Mouse (Mus musculus) olfactory bulb, adult 2 months (tissue): ENCODE results near the gene Olfr203. TPM values are rescaled to one million over a fixed set of nuclear protein-coding genes. Genes with fewer than 3 reads are reported as not detected.
"Not testable (repeated sequence)": the region's sequence is repeated elsewhere in the genome, so short reads cannot be mapped to it uniquely, and the experiment has no call there.

ENCODE experiments used
- H3K27ac ChIP-seq: fragments of 200-500 bp; 2 replicates; pipeline ENCODE4 v1.5.1; 2012; ENCODE audit warnings: low read depth, low read length; ENCODE audit not compliant: insufficient read depth
- H3K4me1 ChIP-seq: fragments of 200-500 bp; 2 replicates; pipeline ENCODE4 v1.6.1; 2012; ENCODE audit warnings: low read length; ENCODE audit not compliant: control insufficient read depth, insufficient read depth
- H3K4me3 ChIP-seq: fragments of 200-500 bp; 2 replicates; pipeline ENCODE4 v1.5.1; 2012; ENCODE audit warnings: mild to moderate bottlenecking, low read depth, low read length, moderate library complexity; ENCODE audit not compliant: insufficient read depth
- CTCF ChIP-seq: fragments of 200-500 bp; IDR thresholded peaks from 2 replicates; pipeline ENCODE4 v1.5.1; 2012; ENCODE audit warnings: low read depth, mild to moderate bottlenecking, low read length, moderate library complexity; ENCODE audit not compliant: insufficient read depth
- POLR2A ChIP-seq: fragments of 200-500 bp; IDR thresholded peaks from 2 replicates; pipeline ENCODE4 v1.6.1; 2012; ENCODE audit warnings: mild to moderate bottlenecking, low read depth, low read length, moderate library complexity; ENCODE audit not compliant: insufficient read depth
- WGBS: fragments of 180-500 bp; shearing (Covaris S2); methylation state at CpG from one replicate; pipeline ENCODE4 v1.1.7; 2018; 5-methylcytosine and 5-hydroxymethylcytosine counted together
- polyA plus RNA-seq: library from polyadenylated mRNA; stranded (reverse); fragments of >200 nt; gene quantifications from 2 replicates; pipeline ENCODE4 v1.2.4, GENCODE M21; 2012; ENCODE audit warnings: low replicate concordance; ENCODE audit not compliant: missing spikeins, insufficient read depth, insufficient read length

The Olfr203 gene
- polyA plus RNA-seq: not detected in 2 replicates

DNA sequence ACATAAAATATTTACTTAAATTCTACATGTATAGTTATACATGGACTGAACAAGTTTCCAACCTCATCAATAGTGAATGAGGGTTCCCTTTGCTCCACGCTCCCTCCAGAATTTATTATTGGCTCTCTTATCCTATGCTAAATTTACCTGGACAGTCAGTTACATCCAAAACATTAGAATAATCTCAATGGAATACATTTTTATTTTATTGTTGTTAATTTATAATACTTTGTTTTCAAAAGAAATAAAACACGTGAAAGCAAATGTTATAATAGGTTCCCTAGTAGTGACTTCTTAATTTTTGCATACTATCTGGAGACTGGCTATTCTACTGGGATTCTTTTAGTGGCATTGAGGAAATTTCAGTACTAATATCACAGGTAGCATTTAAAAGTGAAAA lies at the start of gene Olfr203:
Olfr203 (plus strand) TSS at position 301 of the 400 bp plus-strand sequence.
- Histone ChIP-seq H3K4me3 (no peak within 1 kb of the TSS), H3K4me1 (no peaks in the 10 kb centered on the region), H3K27ac (no peak within 1 kb of the TSS)
- 88% methylated on average over 2 of the region's 2 CpGs for WGBS
- TF ChIP-seq POLR2A (no peak), CTCF (no peak)

- Histone ChIP-seq H3K27ac (no peak overlapping the region), H3K4me1 (no peaks in the 10 kb centered on the region), H3K4me3 (no peak overlapping the region)
- WGBS: 89% methylated on average over 17 of the region's 17 CpGs
- TF ChIP-seq CTCF (no peak), POLR2A (no peak)
These were observed 49.0 kb upstream of the Olfr203 start for GRCm38 (mm10) chr16:59249684-59250083.

DNA sequence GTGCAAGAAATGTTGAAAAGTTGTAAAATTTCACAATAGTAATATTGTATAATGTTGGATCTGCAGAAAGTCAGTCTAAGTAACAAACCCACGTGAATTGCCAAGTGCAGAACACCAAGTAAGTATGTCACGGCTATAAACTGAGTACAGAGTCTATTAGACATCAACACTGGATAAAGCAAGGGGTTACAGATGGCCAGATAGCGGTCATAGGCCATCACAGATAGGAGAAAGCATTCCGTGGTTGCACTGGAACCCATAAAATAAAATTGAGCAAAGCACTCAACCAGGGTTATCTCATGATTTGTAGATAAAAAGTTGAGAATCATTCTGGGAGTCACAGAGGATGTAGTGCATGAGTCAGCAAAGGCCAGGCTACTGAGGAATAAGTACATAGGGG lies 29.6 kb upstream of the Olfr203 start:
- 79% methylated on average over 4 of the region's 4 CpGs for WGBS
- not testable (repeated sequence) for H3K4me3 ChIP-seq, H3K27ac ChIP-seq, H3K4me1 ChIP-seq

GRCm38 (mm10) chr16:59272532-59272931 lies 26.1 kb upstream of the Olfr203 start, which contains the start of gene Olfr201:
Olfr201 (minus strand) TSS chr16:59272632.
- WGBS: 86% methylated on average over 4 of the region's 4 CpGs
- H3K4me3 ChIP-seq, H3K27ac ChIP-seq, H3K4me1 ChIP-seq: not testable (repeated sequence)

GRCm38 (mm10) chr16:59280542-59280941 lies 18.1 kb upstream of the Olfr203 start:
- Histone ChIP-seq H3K4me1 (no peaks in the 10 kb centered on the region), H3K4me3 (no peak overlapping the region), H3K27ac (no peak overlapping the region)
- TF ChIP-seq CTCF (no peak), POLR2A (no peak)
- 79% methylated on average over 3 of the region's 3 CpGs for whole genome bisulfite sequencing

DNA sequence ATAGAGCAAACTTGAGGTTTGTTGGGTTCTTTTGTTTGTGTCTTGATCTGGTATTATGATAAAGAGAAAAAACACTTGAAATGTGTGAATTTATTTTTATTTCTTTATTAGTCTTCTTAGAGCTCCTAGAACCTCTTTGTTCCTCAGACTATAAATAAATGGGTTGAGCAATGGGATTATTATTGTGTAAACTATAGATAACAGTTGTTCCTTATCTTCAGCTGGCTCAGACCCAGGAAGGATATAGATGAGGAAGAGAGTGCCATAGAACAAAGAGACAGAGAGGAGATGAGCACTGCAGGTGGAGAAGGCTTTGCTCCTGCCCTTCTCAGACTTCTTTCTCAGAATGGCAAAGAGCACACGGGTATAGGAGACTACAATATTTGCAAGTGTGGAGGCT lies 15.2 kb upstream of the Olfr203 start:
- H3K27ac ChIP-seq: no peak overlapping the region
- WGBS: 56% methylated on average over 1 of the region's 1 CpGs
- no peaks in the 10 kb centered on the region for H3K4me1 ChIP-seq

DNA sequence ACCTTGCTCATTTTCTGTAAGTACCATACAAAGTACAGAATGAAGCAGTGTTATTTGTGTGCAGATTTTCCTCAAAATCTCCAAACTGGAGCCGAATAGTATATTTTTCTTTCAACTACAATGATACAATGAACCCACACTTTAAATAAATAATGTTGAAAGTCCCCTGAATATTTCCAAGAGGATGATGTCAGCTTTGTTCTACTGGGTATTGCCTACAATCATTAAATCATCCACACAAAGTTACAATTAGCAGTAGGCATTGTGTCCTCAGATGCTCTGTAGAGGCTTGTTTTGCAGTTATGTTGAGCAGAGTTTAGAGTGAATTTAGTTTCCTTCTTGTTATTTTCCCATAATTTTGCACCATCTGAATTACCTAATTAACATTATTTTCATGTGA lies 12.0 kb upstream of the Olfr203 start, which contains the start of gene Olfr202:
Olfr202 (minus strand) TSS at position 101 of the 400 bp plus-strand sequence.
- 65% methylated on average over 1 of the region's 1 CpGs for WGBS
- no peak within 1 kb of the TSS for H3K27ac ChIP-seq
- no peaks in the 10 kb centered on the region for H3K4me1 ChIP-seq
- TF ChIP-seq CTCF: no peak
- no peak for TF ChIP-seq POLR2A
- H3K4me3 ChIP-seq: no peak within 1 kb of the TSS

More for the DNA sequence above, 15.2 kb upstream of the Olfr203 start:
- H3K4me3 ChIP-seq: no peak overlapping the region
- TF ChIP-seq CTCF (no peak), POLR2A (no peak)

DNA sequence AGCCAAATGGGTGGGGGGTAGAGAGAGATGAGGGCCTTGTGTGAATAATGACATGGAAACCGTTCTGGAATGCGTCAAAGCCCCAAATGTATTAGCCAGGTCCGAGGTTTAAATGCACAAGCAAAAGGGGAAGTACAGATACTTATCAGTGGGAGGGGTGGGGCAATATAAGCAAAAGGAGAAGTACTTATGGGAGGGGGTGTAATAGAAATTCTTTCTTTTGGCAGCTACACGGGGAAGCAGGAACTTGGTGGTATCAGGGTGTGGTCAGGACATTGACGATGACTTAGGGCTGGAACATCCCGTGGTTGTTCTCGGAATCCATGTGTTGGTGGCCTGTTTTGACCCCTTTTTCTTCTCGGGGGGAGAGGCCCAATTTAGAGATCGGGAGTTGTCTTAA lies 11.1 kb upstream of the Olfr203 start:
- H3K4me1 ChIP-seq, H3K4me3 ChIP-seq, H3K27ac ChIP-seq: not testable (repeated sequence)
- WGBS: 85% methylated on average over 9 of the region's 9 CpGs

DNA sequence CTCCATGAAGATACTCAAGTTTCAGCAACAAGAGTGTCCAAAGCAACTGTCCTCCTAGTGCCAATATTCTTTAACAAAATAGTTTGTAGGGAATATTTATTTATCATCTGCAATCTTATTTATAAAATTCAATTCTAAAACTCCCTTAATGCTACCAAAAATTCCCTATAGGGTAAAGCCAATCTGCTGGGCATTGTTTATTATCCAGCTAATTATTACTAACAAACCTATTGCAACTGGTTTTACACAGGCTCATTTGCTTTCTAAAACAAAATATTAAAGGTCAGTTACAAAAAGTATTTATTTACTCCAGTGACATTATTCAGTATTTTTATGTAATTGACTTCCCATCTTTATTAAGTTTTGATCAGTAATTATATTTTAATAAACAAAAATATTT lies 19.5 kb downstream of the Olfr203 start, which contains the start of gene Olfr204:
Olfr204 (minus strand) TSS at position 101 of the 400 bp plus-strand sequence.
- TF ChIP-seq POLR2A (no peak), CTCF (no peak)
- H3K4me3 ChIP-seq: no peak within 1 kb of the TSS
- H3K27ac ChIP-seq: no peak within 1 kb of the TSS
- H3K4me1 ChIP-seq: no peaks in the 10 kb centered on the region

GRCm38 (mm10) chr16:59323262-59323661 lies 24.6 kb downstream of the Olfr203 start:
- 16% methylated on average over 1 of the region's 1 CpGs for WGBS
- not testable (repeated sequence) for H3K27ac ChIP-seq, H3K4me3 ChIP-seq, H3K4me1 ChIP-seq
